Mouse (Mus musculus): ENCODE measurements around the gene Cap1. TPM values are rescaled to one million over a fixed set of nuclear protein-coding genes. Genes with fewer than 3 reads are reported as not detected.
"Not testable (repeated sequence)": the region's sequence is repeated elsewhere in the genome, so short reads cannot be mapped to it uniquely, and the experiment has no call there.

Cap1 gene
- polyA plus RNA-seq, 2 experiments = 68.0 to 95.8 TPM

GRCm38 (mm10) chr4:122835530-122836402 is 50.1 kb downstream of the Cap1 start, which contains the start of gene Ppt1:
Ppt1 (plus strand) TSS chr4:122836242.
- WGBS = 3% methylated on average over 31 of the region's 31 CpGs
- ATAC-seq (ENCODE audit: low FRiP score, low read depth) (peak; percentile 92), DNase-seq (ENCODE audit: low spot score) (peak; percentile 96)
- H3K4me1 ChIP-seq (ENCODE audit: control insufficient read depth, insufficient read depth, low read length) = peaks cover 4% of the 10 kb centered on the region; the same call in 1 of the 2 replicates
- H3K27me3 ChIP-seq (ENCODE audit: control insufficient read depth, insufficient read depth, low read length) = no peaks in the 10 kb centered on the region
- peak within 1 kb of the TSS; percentile 69 for H3K9ac ChIP-seq (ENCODE audit: low read depth, low read length, severe bottlenecking)
- peak within 1 kb of the TSS; percentile 64 for H3K4me3 ChIP-seq (replicated peaks; ENCODE audit: low read length)
- no peak within 1 kb of the TSS for H3K27ac ChIP-seq (replicated peaks; ENCODE audit: low read depth, low read length)
- H3K36me3 ChIP-seq (ENCODE audit: control insufficient read depth, insufficient read depth, low read length) = no peaks in the 10 kb centered on the region; the same call in 1 of the 2 replicates
- peak within 1 kb of the TSS; percentile 69 for H3K4me2 ChIP-seq (replicated peaks; ENCODE audit: low read depth, low read length, severe bottlenecking)
- TF ChIP-seq POLR2A (IDR thresholded peaks at IDR 0.05; ENCODE audit: borderline replicate concordance, extremely low read depth, insufficient read depth, insufficient read length) = 0 out of 2 replicates have a peak, but pooled peaks have one; percentile 56
- H3K9me3 ChIP-seq (ENCODE audit: control insufficient read depth, low read length) = no peaks in the 10 kb centered on the region

GRCm38 (mm10) chr4:122831888-122832287 is 54.0 kb downstream of the Cap1 start:
- Histone ChIP-seq H3K27me3 (ENCODE audit: control insufficient read depth, insufficient read depth, low read length) (no peaks in the 10 kb centered on the region), H3K9me3 (ENCODE audit: control insufficient read depth, low read length) (no peaks in the 10 kb centered on the region), H3K4me3 (replicated peaks; ENCODE audit: low read length) (no peak overlapping the region), H3K4me2 (replicated peaks; ENCODE audit: low read depth, low read length, severe bottlenecking) (no peak overlapping the region), H3K4me1 (ENCODE audit: control insufficient read depth, insufficient read depth, low read length) (peaks cover 3% of the 10 kb centered on the region; the same call in 1 of the 2 replicates), H3K9ac (ENCODE audit: low read depth, low read length, severe bottlenecking) (no peak overlapping the region), H3K27ac (replicated peaks; ENCODE audit: low read depth, low read length) (no peak overlapping the region), H3K36me3 (ENCODE audit: control insufficient read depth, insufficient read depth, low read length) (no peaks in the 10 kb centered on the region)
- no peak for TF ChIP-seq POLR2A (IDR thresholded peaks at IDR 0.05; ENCODE audit: borderline replicate concordance, extremely low read depth, insufficient read depth, insufficient read length)
- DNase-seq (ENCODE audit: low spot score) (no peak), ATAC-seq (ENCODE audit: low FRiP score, low read depth) (no peak)
- 68% methylated on average over 1 of the region's 1 CpGs for WGBS

GRCm38 (mm10) chr4:122829339-122829738 is 56.5 kb downstream of the Cap1 start:
- no peaks in the 10 kb centered on the region for H3K27me3 ChIP-seq (ENCODE audit: control insufficient read depth, insufficient read depth, low read length)
- H3K36me3 ChIP-seq (ENCODE audit: control insufficient read depth, insufficient read depth, low read length) = no peaks in the 10 kb centered on the region
- no peaks in the 10 kb centered on the region for H3K9me3 ChIP-seq (ENCODE audit: control insufficient read depth, low read length)
- H3K4me1 ChIP-seq (ENCODE audit: control insufficient read depth, insufficient read depth, low read length) = no peaks in the 10 kb centered on the region
- H3K9ac ChIP-seq (ENCODE audit: low read depth, low read length, severe bottlenecking) = no peak overlapping the region
- ATAC-seq (ENCODE audit: low FRiP score, low read depth) (no peak), DNase-seq (ENCODE audit: low spot score) (no peak)
- TF ChIP-seq POLR2A (IDR thresholded peaks at IDR 0.05; ENCODE audit: borderline replicate concordance, extremely low read depth, insufficient read depth, insufficient read length) = no peak
- no peak overlapping the region for H3K4me2 ChIP-seq (replicated peaks; ENCODE audit: low read depth, low read length, severe bottlenecking)
- H3K4me3 ChIP-seq (replicated peaks; ENCODE audit: low read length) = no peak overlapping the region
- 96% methylated on average over 6 of the region's 6 CpGs for WGBS
- H3K27ac ChIP-seq (replicated peaks; ENCODE audit: low read depth, low read length) = no peak overlapping the region

DNA sequence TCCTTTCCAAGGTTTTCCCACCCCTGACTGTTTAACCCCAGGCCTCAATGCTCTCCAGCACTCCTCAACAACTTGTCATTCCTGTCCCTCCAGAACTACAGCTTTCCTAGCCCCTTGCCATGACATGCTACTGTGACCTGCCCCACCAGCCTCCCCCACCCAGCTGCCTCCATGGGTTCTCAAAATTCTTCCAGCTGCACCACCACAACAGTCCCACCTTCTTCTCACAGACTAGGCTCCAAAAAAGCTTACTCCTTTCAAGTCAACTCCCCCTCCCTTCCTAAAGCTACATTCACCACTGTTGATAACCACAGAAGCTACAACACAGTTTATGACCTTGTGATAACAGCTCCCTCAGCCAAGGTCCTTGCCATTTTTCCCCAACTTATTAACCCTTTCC is 58.2 kb downstream of the Cap1 start:
- Histone ChIP-seq H3K4me2 (replicated peaks; ENCODE audit: low read depth, low read length, severe bottlenecking) (no peak overlapping the region), H3K27me3 (ENCODE audit: control insufficient read depth, insufficient read depth, low read length) (no peaks in the 10 kb centered on the region), H3K36me3 (ENCODE audit: control insufficient read depth, insufficient read depth, low read length) (no peaks in the 10 kb centered on the region), H3K4me1 (ENCODE audit: control insufficient read depth, insufficient read depth, low read length) (no peaks in the 10 kb centered on the region), H3K9ac (ENCODE audit: low read depth, low read length, severe bottlenecking) (no peak overlapping the region), H3K9me3 (ENCODE audit: control insufficient read depth, low read length) (no peaks in the 10 kb centered on the region), H3K27ac (replicated peaks; ENCODE audit: low read depth, low read length) (no peak overlapping the region), H3K4me3 (replicated peaks; ENCODE audit: low read length) (no peak overlapping the region)
- TF ChIP-seq POLR2A (IDR thresholded peaks at IDR 0.05; ENCODE audit: borderline replicate concordance, extremely low read depth, insufficient read depth, insufficient read length) = no peak
- ATAC-seq (ENCODE audit: low FRiP score, low read depth) (no peak), DNase-seq (ENCODE audit: low spot score) (no peak)

GRCm38 (mm10) chr4:122820941-122821340 is 64.9 kb downstream of the Cap1 start:
- not testable (repeated sequence) for H3K4me1 ChIP-seq (ENCODE audit: control insufficient read depth, insufficient read depth, low read length); H3K36me3 ChIP-seq (ENCODE audit: control insufficient read depth, insufficient read depth, low read length); DNase-seq (ENCODE audit: low spot score); H3K27me3 ChIP-seq (ENCODE audit: control insufficient read depth, insufficient read depth, low read length); ATAC-seq (ENCODE audit: low FRiP score, low read depth); H3K9me3 ChIP-seq (ENCODE audit: control insufficient read depth, low read length); H3K4me2 ChIP-seq (replicated peaks; ENCODE audit: low read depth, low read length, severe bottlenecking); H3K9ac ChIP-seq (ENCODE audit: low read depth, low read length, severe bottlenecking); H3K4me3 ChIP-seq (replicated peaks; ENCODE audit: low read length); H3K27ac ChIP-seq (replicated peaks; ENCODE audit: low read depth, low read length)
- 19% methylated on average over 10 of the region's 10 CpGs for WGBS

Data from limb, embryonic 14.5 days (tissue).